Mouse (Mus musculus) lung, embryonic 14.5 days (tissue): ENCODE measurements at regions not wholly inside any gene's neighbourhood (a gene's known extent, or its start where the extent isn't known, plus 50 kb on each side); places are given as distances from the start of the nearest gene placed in this dataset.

Experiments used
- ATAC-seq: fragments of 200-750 bp; cut with Nextera tagmentation; 2 replicates; pipeline ENCODE4 v1.8.0; 2017; ENCODE audit warnings: mild to moderate bottlenecking, moderate TSS enrichment, moderate library complexity; ENCODE audit not compliant: insufficient read depth
- DNase-seq: peaks from one replicate; pipeline ENCODE4 v3.0.0-alpha.2; 2015
- H3K27ac ChIP-seq: fragments of 300-500 bp; sonication (generic); 2 replicates; pipeline ENCODE4 v1.5.1; 2014; ENCODE audit warnings: low read depth, mild to moderate bottlenecking, moderate library complexity
- H3K27me3 ChIP-seq: fragments of 300-500 bp; sonication (generic); 2 replicates; pipeline ENCODE4 v1.6.1; 2014; ENCODE audit warnings: low read length, control low read depth; ENCODE audit not compliant: insufficient read depth
- H3K36me3 ChIP-seq: fragments of 300-500 bp; sonication (generic); 2 replicates; pipeline ENCODE4 v1.6.1; 2014; ENCODE audit warnings: control low read depth; ENCODE audit not compliant: insufficient read depth
- H3K4me1 ChIP-seq: fragments of 300-500 bp; sonication (generic); 2 replicates; pipeline ENCODE4 v1.6.1; 2014; ENCODE audit warnings: antibody characterized with exemption, control low read depth; ENCODE audit not compliant: insufficient read depth
- H3K4me2 ChIP-seq: fragments of 300-500 bp; sonication (generic); 2 replicates; pipeline ENCODE4 v1.6.1; 2014; ENCODE audit warnings: mild to moderate bottlenecking
- H3K4me3 ChIP-seq: fragments of 300-500 bp; sonication (generic); 2 replicates; pipeline ENCODE4 v1.5.1; 2014; ENCODE audit warnings: low read depth, low read length
- H3K9ac ChIP-seq: fragments of 300-500 bp; sonication (generic); 2 replicates; pipeline ENCODE4 v1.6.1; 2014
- H3K9me3 ChIP-seq: fragments of 300-500 bp; sonication (generic); 2 replicates; pipeline ENCODE4 v1.6.1; 2016; ENCODE audit warnings: low read depth, low read length, control low read depth
- CTCF ChIP-seq: IDR thresholded peaks from 2 replicates; pipeline ENCODE4 v1.5.1; 2016; ENCODE audit warnings: antibody characterized with exemption, low read depth
- WGBS: fragments of 180-500 bp; shearing (Covaris S2); extraction: QIAGEN DNeasy Blood & Tissue Kit; methylation state at CpG from one replicate; pipeline ENCODE4 v1.1.7; 2014; 5-methylcytosine and 5-hydroxymethylcytosine counted together

DNA sequence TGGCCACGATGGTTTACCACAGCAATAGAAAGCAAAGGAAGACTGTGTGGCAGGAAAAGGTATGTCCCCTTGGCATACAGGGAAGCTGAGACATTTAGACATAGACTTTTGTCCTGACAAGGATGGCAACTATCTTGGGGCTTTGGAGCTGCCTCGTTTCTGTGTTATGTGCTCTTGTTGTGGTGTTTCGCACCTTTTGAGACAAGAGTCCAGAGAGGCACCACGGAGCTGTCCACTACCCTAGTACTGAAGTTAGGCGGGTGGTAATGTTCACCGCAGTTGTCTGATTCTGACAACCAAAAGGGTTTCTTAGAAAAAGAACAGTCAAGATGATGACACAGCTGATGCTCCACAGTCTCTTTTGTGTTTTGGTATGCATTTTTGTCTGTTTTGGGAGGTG, 90.9 kb upstream of the Got2 start:
- Histone ChIP-seq H3K9me3 (no peaks in the 10 kb centered on the region), H3K27me3 (no peaks in the 10 kb centered on the region), H3K4me3 (no peak overlapping the region), H3K27ac (no peak overlapping the region), H3K9ac (no peak overlapping the region), H3K36me3 (no peaks in the 10 kb centered on the region), H3K4me1 (no peaks in the 10 kb centered on the region), H3K4me2 (no peak overlapping the region)
- DNase-seq (peak; percentile 77), ATAC-seq (no peak)
- no peak for TF ChIP-seq CTCF
- WGBS, result 44% methylated on average over 6 of the region's 6 CpGs

DNA sequence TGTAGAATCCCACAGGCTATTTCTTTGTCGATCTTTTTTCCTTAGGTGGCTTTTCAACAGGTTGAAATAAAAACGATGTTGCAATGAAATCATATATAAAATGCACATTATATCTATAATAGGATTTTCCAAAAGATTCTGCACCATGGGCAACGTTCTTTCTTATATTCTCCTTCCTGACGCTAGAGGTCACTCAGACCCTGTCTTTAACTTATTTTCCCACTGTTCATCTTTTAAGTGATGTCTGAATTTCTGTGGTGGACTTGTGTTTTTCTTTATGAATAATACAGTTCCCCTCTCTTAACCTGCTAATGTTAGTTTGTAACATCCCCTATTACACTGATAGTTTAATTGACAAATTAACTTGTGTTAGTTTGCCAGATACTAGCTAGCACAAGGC, 86.5 kb upstream of the Got2 start:
- H3K36me3 ChIP-seq, result no peaks in the 10 kb centered on the region
- H3K4me2 ChIP-seq, result no peak overlapping the region
- no peak overlapping the region for H3K9ac ChIP-seq
- H3K27ac ChIP-seq, result no peak overlapping the region
- no peaks in the 10 kb centered on the region for H3K4me1 ChIP-seq
- no peak overlapping the region for H3K4me3 ChIP-seq
- DNase-seq (peak; percentile 59), ATAC-seq (no peak)
- no peaks in the 10 kb centered on the region for H3K27me3 ChIP-seq
- 19% methylated on average over 4 of the region's 4 CpGs for WGBS
- H3K9me3 ChIP-seq, result no peaks in the 10 kb centered on the region
- TF ChIP-seq CTCF, result peak; percentile 61

DNA sequence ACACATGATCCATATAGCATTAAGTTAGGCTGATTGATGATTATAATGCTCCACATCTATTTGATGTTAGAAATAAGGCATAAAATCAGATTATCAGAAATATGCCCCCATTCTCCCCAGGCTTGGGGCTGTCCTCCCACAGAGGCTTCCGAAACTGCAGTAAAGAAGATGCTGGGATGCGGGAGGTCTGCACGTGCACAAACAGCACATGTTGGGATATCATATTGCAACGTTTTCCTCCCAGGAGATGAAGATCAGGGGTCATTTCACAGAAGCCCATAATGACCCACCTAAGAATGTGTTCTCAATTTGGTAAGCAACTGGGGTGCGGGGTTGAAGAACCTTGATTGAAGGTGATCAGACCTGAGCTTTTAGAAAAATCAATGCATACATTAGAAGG, 85.9 kb upstream of the Got2 start:
- Histone ChIP-seq H3K4me1 (no peaks in the 10 kb centered on the region), H3K27ac (no peak overlapping the region), H3K27me3 (no peaks in the 10 kb centered on the region), H3K4me2 (no peak overlapping the region), H3K9me3 (no peaks in the 10 kb centered on the region), H3K4me3 (no peak overlapping the region), H3K9ac (no peak overlapping the region), H3K36me3 (no peaks in the 10 kb centered on the region)
- no peak for TF ChIP-seq CTCF
- DNase-seq (no peak), ATAC-seq (no peak)
- 56% methylated on average over 5 of the region's 5 CpGs for WGBS

- Histone ChIP-seq H3K9me3 (no peaks in the 10 kb centered on the region), H3K9ac (no peak overlapping the region), H3K4me3 (no peak overlapping the region), H3K4me1 (no peaks in the 10 kb centered on the region), H3K4me2 (no peak overlapping the region), H3K27me3 (no peaks in the 10 kb centered on the region), H3K27ac (no peak overlapping the region), H3K36me3 (no peaks in the 10 kb centered on the region)
- ATAC-seq (no peak), DNase-seq (peak; percentile 4)
- 21% methylated on average over 4 of the region's 4 CpGs for WGBS
- no peak for TF ChIP-seq CTCF
These were observed 85.2 kb upstream of the Got2 start for GRCm38 (mm10) chr8:95973571-95973970.

GRCm38 (mm10) chr8:95968828-95969227, 80.5 kb upstream of the Got2 start:
- Histone ChIP-seq H3K4me2 (no peak overlapping the region), H3K4me1 (no peaks in the 10 kb centered on the region), H3K9ac (no peak overlapping the region), H3K27ac (no peak overlapping the region), H3K27me3 (no peaks in the 10 kb centered on the region), H3K9me3 (no peaks in the 10 kb centered on the region), H3K4me3 (no peak overlapping the region), H3K36me3 (no peaks in the 10 kb centered on the region)
- WGBS, result 89% methylated on average over 6 of the region's 6 CpGs
- TF ChIP-seq CTCF, result no peak
- ATAC-seq (no peak), DNase-seq (no peak)

GRCm38 (mm10) chr8:95966430-95966829, 78.1 kb upstream of the Got2 start:
- no peak overlapping the region for H3K27ac ChIP-seq
- 28% methylated on average over 1 of the region's 1 CpGs for whole genome bisulfite sequencing
- peak; percentile 21 for DNase-seq

GRCm38 (mm10) chr8:95952257-95952656, 63.9 kb upstream of the Got2 start:
- no peaks in the 10 kb centered on the region for H3K4me1 ChIP-seq
- DNase-seq (peak; percentile 38), ATAC-seq (no peak)
- peak overlapping the region; percentile 54 for H3K4me2 ChIP-seq
- no peak overlapping the region for H3K9ac ChIP-seq
- H3K4me3 ChIP-seq, result peak overlapping the region; percentile 24; the same call in 1 of the 2 replicates
- no peak for TF ChIP-seq CTCF
- no peaks in the 10 kb centered on the region for H3K36me3 ChIP-seq
- H3K9me3 ChIP-seq, result no peaks in the 10 kb centered on the region
- H3K27me3 ChIP-seq, result no peaks in the 10 kb centered on the region
- 37% methylated on average over 10 of the region's 10 CpGs for WGBS
- H3K27ac ChIP-seq, result no peak overlapping the region

More at GRCm38 (mm10) chr8:95966430-95966829, 78.1 kb upstream of the Got2 start:
- no peaks in the 10 kb centered on the region for H3K27me3 ChIP-seq
- H3K4me1 ChIP-seq, result no peaks in the 10 kb centered on the region
- no peak; the same call in 1 of the 2 replicates for ATAC-seq
- H3K36me3 ChIP-seq, result no peaks in the 10 kb centered on the region
- no peak overlapping the region for H3K4me3 ChIP-seq
- H3K4me2 ChIP-seq, result no peak overlapping the region
- no peak overlapping the region for H3K9ac ChIP-seq
- no peaks in the 10 kb centered on the region for H3K9me3 ChIP-seq
- TF ChIP-seq CTCF, result no peak

DNA sequence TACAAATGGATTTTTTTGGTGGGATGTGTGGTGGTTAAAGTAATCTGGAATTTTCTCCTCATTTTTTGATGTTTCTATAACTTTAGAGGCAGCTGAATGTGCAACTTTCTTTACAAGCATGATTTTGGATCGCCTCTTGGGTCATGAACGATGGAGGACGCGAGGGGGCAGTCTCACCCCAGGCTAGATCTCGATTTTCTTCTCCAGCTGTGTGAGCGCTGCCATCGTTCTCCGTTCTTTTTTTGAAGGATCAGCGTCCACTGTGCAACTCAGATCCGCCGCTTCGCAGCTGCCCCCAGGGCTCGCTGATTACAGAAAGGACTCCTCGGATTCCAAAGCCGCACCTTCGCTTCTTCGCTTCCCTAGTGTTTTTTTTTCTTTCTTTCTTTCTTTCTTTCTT, 63.4 kb upstream of the Got2 start:
- peak; percentile 93 for DNase-seq
- no peaks in the 10 kb centered on the region for H3K36me3 ChIP-seq
- H3K27ac ChIP-seq, result no peak overlapping the region
- peak overlapping the region; percentile 24; the same call in 1 of the 2 replicates for H3K4me3 ChIP-seq
- whole genome bisulfite sequencing, result 3% methylated on average over 17 of the region's 17 CpGs
- peak overlapping the region; percentile 54 for H3K4me2 ChIP-seq
- H3K27me3 ChIP-seq, result no peaks in the 10 kb centered on the region
- H3K4me1 ChIP-seq, result no peaks in the 10 kb centered on the region
- no peak overlapping the region; the same call in 1 of the 2 replicates for H3K9ac ChIP-seq
- peak; percentile 89 for ATAC-seq
- no peaks in the 10 kb centered on the region for H3K9me3 ChIP-seq
- peak; percentile 84 for TF ChIP-seq CTCF
